Mouse (Mus musculus) urinary bladder, postnatal 14 days (tissue): ENCODE measurements around the gene Aox2.
A peak's percentile ranks its signal among the peaks of the same experiment; 100 is the strongest.

Source experiments
- DNase-seq: peaks from one replicate; pipeline ENCODE4 v3.0.0; 2021; ENCODE audit warnings: low spot score

Gene Aox2

GRCm38 (mm10) chr1:58288091-58288490, 10.0 kb downstream of the Aox2 start:
- no peak for DNase-seq

GRCm38 (mm10) chr1:58289863-58290469, 11.8 kb downstream of the Aox2 start:
- no peak for DNase-seq

DNA sequence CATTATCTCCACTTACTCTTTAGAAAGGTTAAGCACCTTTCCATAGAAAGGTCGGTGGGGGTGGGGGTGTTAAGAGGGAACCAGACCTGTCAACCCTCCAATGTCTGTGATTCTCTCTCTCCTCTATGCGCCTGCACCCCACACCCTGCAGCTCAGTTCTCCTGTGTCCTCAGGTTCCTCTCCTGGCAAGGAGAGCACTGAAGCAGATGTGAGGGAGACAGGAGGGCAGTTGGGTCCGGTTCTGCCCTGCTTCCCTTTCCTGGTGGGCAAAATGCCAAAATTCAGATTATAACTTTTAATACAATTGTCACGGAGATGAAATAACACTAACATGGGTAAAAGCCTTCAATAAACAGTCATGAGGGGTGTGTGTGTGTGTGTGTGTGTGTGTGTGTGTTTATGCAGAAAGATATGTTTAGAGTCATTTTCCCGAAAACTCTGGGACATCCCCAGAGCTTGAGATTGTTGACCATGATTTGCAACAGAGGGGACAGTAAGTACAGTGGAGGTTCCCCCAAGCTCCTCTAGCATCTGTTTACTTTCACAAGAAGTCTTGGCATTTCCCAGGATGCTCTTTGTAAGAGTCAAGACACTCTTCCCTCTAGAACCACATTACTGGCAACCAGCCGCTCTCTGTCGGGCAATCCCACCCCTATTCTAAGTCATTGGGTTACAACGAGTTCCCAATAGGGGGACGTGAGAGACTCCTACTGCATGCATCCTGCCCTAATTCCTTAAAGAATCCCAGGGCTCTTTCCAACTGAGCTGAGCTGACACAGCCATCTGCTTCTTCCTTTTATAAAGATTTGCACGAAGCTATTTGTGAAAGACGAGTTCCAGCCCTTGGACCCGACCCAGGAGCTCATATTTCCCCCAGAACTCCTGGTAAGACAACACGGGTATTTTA, 13.5 kb downstream of the Aox2 start:
- peak; percentile 38 for DNase-seq

DNA sequence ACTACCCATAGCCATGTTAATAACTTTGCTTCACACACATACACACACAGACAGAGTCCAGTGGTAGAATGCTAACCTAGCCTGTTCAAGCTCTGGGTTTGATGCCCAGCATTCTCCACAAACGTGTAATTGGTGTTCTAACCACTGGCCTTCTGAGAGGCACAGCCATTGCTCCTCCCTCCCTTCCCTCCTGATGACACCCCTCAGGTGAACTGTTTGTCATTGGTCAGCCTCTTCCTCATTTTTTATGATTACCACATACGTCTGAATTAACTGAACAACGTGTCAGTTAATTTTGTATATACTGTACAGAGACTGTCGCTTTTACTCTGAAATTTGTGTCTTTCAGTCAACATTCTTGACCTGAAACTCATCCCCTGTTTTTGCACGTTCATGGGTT, 16.6 kb downstream of the Aox2 start:
- no peak for DNase-seq

GRCm38 (mm10) chr1:58296278-58296677, 18.2 kb downstream of the Aox2 start:
- DNase-seq, result peak; percentile 82

GRCm38 (mm10) chr1:58296821-58297220, 18.7 kb downstream of the Aox2 start:
- no peak for DNase-seq

- DNase-seq, result no peak
These were observed 20.2 kb downstream of the Aox2 start for GRCm38 (mm10) chr1:58298347-58298746.

DNA sequence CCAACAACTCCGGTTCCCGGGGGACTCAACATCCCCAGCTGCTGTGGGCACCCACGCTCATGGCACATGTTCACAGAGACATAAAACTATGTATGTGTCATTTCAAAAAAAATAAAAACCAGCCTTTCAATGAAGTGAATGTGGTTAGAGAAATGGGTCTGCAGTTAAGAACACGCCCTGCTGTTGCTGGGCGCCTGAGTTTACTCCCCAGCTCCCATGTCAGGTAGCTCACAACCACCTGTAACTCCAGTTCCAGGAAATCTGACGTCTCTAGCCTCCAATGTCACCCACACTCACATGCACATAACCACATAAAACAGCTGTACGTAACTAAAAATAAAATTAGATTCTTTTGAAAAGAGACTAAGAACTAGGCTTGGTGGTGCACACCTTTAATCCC, 22.9 kb downstream of the Aox2 start:
- no peak for DNase-seq

GRCm38 (mm10) chr1:58302015-58302414, 23.9 kb downstream of the Aox2 start:
- no peak for DNase-seq

- DNase-seq, result no peak
These were observed 24.9 kb downstream of the Aox2 start for GRCm38 (mm10) chr1:58303009-58303408.

- DNase-seq, result peak; percentile 25
These were observed 25.6 kb downstream of the Aox2 start for GRCm38 (mm10) chr1:58303726-58304125.

DNA sequence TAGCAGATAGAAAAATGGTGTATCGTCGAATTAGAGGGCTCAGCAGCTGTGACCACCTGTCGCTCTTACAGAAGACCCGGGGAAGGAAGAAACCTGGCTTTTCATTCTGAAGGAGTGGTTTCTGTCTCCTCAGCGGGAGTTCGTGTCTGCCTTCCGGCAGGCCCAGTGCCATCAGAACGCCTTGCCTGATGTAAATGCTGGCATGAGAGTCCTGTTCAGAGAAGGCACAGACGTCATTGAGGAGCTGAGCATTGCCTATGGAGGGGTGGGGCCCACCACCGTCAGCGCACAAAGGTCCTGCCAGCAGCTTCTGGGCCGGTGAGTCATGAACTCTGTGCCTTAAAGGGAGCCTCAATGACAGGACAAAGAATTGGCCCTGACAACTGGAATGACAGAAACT, 26.2 kb downstream of the Aox2 start:
- DNase-seq, result peak; percentile 34

- DNase-seq, result peak; percentile 73
These were observed 29.1 kb downstream of the Aox2 start for GRCm38 (mm10) chr1:58307181-58307580.

DNA sequence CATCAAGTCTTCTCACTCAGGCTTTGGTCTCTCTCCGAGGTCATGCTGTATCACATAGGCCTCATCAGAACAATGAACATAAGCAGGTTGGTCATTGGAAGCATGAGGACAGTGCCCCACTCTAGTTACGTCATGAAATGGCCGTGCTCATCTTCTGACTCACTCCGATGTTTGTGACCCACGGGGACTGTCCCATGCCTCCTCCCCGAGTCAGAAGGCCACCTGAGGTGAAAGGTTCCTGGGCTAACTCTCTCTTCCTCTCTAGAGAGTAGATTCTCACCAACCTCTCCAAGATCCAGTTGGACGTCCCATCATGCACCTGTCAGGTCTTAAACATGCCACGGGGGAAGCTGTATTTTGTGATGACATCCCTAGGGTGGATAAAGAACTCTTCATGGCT, 30.5 kb downstream of the Aox2 start:
- no peak for DNase-seq

DNA sequence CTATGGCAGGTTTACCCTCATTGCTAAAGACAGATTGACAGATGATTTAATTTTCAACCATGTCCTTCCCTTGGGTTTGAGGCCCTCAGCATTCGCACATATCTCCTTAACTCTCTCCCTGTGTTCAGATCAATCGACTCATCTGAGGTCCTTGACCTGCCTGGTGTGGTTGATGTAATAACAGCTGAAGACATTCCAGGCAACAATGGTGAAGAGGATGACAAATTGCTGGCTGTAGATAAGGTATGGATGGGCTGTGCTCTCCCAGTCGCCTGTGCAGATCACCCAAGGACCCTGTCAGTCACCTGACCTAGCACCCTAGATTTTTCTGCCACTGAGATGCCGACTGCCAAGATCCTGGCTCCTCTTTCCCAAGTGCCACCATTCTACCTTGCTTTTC, 31.7 kb downstream of the Aox2 start:
- no peak for DNase-seq

DNA sequence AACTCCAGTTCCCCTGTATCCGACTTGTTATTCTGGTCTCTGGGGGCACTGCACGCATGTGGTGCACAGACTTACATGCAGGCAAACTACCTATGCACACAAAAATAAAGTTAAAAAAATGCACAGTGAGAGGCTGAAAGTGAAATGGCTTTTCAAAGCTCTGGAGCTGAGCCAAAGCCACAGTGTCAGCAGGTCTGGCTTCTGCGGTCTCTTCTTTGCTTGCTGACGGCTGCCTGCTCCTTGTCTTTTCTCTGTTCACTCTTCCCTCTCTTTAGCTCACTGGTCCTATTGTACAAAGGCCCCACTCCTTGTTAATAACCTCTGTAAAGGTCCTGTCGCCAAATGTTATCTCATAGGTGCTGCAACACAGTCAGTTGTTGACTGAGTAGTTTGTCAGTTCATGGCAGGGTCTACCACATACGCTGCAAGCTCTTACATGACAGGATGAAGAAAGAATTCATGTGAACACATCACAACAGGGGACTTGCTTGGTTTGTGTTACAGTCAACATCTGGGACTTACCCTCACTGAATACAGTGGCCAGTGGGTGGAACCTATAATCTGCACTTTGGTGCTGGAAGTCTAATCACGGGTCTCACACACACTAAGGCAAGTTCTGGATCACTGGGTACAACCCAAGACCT, 33.2 kb downstream of the Aox2 start:
- DNase-seq, result peak; percentile 1

DNA sequence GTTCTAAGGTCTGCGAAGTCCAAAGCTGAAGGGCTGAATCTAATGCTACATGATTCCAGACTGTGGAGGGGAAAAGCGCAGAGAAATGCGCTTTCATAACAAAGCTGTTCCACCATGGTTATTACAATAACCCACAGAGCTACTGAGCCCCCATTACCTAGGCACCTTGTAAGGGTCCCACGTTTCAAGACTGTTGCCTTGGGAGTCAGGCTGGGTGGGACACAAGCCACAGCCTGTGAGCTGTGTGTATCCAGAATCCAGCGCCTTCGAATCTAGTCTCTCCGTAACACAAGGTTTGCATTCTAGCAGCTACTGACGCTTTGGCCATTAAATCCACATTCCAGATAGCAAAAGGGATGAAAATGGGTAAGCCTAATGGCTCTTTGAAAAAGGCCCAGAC, 35.0 kb downstream of the Aox2 start:
- DNase-seq, result peak; percentile 1

DNA sequence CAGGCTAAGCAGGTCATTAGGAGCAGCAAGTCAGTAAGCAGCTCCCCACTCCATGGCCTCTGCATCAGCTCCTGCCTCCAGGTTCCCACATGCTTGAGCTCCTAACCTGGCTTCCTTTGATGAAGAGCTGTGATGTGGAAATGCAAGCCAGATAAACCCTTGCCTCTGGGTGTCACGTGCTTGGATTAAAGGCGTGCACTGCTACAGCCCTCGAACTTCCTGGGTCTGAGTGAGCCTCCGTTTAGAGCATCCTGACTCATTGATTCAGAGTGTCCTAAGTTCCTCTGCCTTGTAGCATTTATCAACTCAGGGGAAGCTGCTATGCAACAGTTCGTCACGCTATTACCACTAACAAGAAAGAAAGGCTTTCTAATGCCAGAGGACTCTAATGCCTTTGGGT, 37.4 kb downstream of the Aox2 start:
- DNase-seq, result no peak

DNA sequence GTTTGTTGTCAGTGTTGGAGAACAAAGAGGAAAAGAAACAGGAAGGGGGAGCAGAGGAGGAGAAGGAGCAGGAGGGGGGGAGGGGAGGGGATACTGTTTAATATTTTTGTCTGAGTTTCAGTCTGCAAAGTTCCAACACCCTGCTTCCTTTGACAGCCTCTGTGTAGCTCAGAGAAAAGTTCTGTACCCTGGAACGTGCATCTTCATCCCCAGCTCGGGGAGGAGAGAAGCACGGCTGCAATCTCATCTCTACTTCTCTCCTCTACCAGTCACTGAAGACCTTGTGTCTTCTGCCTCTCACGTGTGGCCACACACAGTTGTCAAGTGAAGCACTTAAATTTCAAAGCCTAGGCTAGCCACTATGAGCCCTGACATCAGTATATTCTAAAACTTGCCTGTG, 55.1 kb downstream of the Aox2 start:
- no peak for DNase-seq

GRCm38 (mm10) chr1:58339901-58340300, 61.8 kb downstream of the Aox2 start:
- DNase-seq, result no peak

GRCm38 (mm10) chr1:58341576-58341975, 63.5 kb downstream of the Aox2 start:
- no peak for DNase-seq

DNA sequence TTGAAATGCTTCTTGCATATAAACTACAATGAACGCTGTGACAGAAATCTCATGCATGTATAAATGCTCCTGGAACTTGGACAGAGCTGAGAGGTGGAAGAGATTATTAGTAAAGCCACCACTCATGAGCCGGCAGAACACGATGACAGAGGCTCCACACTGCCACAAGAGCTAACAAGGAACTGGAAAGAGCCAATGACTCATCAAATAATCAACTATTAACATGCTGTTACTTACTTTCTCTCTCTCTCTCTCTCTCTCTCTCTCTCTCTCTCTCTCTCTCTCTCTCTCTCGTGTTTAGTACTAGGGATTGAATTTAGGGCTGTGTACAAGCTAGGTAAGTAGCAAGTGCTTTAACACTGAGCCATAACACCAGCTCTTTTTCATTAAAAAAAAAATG, 65.7 kb downstream of the Aox2 start:
- DNase-seq, result no peak

DNA sequence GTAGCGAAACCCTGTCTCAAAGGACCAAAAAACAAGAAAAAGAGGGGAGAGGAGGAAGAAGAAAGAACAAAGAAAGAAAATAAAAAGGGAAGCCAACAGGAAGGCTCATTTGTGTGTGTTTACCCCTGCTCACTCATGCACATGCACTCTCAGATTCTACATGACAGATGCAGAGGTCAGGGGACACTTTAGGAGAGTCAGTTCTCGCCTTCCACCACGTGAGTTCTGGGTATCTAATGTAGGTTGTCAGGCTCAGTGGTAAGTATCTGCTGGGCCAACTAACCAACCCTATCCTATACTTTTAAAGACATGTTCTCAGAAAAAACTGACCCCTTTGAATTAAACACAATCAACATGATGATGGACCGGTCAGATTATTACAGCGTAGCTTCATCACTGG, 66.4 kb downstream of the Aox2 start:
- DNase-seq, result no peak
